Mouse (Mus musculus): ENCODE measurements at regions not wholly inside any gene's neighbourhood (a gene's known extent, or its start where the extent isn't known, plus 50 kb on each side); places are given as distances from the start of the nearest gene placed in this dataset.

DNA sequence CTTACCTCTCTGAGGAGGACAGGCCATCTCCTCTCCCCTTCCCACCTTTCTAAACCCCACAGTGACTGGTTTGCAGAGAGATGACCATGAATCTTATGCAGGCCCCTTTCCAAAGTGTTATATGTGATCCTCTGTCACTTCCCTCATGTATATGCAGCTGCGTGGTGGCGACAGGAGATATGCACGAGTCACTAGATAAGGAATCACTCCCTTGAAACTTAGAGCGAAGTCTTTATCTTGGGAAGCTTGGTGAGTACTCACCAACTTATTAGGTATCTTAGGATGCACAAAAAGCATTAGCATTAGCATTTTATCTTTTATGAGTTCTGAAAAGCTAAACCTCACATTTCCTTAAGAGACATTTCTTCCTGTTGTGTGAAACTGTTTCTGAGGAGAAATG is 421.9 kb downstream of the Tmem161b start:
- DNase-seq (ENCODE audit: low spot score in 2 of 2): no peak

DNA sequence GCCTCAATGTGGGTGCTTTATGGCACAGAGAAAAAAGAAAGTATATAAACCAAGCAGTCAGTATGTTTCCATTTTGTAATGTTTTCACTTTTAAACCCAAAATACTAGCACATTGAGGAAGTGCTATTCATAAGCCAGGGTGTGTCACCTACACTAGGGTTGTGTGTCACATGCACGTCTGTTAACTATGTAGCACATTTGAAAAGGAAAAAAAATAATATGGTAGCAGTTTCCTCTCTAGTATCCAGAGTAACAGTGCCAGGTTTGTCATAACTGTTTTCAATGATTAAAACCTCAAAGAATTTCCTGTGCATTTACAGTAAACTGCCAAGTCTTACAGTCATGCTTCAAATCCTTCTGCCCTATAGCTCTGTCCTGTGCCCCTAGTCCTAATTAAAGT is 424.8 kb downstream of the Tmem161b start:
- DNase-seq (ENCODE audit: low spot score in 2 of 2): no peak

DNA sequence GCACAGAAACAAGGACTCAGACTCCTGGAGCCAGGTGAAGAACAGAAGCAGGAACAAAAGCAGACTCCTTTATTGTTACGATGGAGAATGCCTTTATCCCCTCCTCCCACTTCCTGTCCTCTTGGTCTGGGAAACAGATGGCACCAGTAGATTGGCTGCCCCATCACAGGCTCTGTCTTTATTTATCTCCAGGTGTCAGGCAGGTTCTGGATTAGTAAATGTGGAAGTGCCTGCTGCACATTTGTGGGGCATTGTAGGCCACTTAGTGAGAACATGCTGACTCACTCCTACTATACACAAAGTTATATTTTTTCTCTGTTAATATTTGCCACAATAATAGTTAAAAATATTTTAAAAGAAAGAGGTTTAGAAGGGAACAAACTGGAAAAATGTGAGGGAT is 426.0 kb downstream of the Tmem161b start:
- DNase-seq (ENCODE audit: low spot score in 2 of 2): no peak

DNA sequence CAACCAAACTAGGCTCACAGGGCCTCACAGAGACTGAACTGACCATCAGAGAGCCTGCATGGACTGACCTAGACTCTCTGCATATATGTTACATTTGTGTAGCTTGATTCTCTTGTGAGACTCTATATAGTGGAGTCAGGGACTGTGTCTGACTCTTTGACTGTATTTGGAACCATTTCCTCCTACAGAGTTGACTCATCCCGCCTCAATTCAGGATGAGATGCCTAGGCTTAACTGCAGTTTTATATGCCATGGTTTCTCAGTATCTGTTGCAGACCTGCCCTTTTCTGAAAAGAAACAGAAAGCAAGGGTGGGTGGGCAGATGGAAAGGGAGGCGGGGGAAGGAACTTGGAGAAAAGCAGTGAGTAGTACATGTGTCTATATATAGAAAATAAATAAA is 441.9 kb downstream of the Tmem161b start:
- DNase-seq (ENCODE audit: low spot score in 2 of 2): no peak

DNA sequence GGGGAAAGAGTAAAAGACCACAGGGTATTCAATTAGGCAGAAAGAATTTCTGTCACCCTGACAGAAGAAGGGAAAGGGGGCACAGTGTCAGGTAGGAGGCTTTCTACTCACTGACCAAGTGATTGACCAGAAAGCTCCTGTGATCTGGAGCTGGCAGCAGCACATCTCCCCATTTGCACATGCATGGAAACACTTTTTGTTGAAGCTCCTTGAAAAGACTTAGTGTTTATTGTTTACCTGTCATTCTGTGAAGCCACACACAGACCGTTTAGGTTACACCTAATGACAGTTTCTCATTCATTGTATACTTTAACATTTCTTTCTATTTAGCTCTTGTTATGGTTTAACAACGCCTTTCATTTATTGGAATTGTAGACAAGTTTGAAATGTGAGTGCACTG is 458.9 kb downstream of the Tmem161b start:
- DNase-seq (ENCODE audit: low spot score in 2 of 2): no peak

DNA sequence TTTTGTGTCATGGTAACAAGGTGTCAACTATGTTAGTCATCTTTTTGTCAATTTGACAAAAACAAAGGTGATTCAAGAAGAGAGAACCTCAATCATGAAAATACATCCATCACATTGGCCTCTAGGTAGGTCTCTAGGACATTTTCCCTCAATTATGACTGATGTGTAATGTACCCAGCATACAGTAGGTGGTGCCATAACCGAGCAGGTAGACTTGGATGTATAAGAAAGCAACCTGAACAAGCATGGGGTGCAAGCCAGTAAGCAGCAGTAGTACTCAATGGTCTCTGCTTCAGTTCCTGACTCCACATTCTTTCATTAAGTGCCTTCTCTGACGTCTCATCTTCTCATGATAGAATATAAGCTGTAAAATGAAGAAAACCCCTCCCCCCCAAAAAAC is 463.8 kb downstream of the Tmem161b start:
- DNase-seq (ENCODE audit: low spot score in 2 of 2): no peak

DNA sequence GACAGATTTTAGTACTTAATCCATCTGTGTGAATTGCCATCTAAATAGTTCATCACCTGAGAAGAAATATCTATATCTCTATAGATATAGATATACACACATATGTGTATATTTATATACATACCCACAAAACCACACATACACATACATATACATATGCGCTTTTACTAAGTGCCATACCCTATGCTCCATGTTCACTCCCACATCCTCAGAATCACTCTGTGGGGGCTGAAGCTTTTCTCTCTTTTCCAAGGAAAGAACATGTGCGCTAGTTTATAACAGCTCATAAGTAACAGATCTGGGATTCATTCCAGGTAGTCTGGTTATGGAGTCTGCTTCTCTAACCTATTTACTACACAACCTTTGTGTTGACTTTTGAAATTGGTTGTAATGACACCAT is 471.4 kb downstream of the Tmem161b start:
- DNase-seq (ENCODE audit: low spot score in 2 of 2): no peak

DNA sequence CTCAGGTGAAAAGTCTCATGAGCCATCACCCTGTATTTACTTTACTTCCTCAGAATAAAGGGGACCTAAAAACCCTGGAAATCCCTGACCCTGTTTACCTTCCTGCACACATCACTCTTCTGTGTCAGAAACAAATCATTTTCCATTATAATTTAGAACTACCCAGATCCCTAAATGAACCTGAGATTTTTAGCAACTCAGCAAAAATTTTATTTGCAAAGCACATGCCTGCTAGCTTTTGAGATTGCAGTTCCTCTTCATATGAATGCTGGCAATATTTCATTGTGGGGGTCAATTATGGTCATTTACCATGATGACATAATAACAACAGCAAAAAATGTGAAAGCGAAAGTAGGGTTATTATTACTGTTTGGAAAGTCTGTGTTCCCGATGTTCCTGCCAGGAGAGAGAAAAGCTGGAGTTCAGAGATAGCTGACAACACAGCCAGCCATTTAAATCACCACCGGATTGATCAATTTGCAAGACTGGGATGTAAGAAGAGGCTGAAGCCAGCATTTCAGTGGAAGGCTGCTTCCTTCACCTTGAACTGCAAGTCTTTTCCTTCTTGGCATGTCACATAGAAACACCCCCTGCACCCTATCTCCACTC is 476.5 kb downstream of the Tmem161b start:
- DNase-seq (ENCODE audit: low spot score in 2 of 2): no peak

DNA sequence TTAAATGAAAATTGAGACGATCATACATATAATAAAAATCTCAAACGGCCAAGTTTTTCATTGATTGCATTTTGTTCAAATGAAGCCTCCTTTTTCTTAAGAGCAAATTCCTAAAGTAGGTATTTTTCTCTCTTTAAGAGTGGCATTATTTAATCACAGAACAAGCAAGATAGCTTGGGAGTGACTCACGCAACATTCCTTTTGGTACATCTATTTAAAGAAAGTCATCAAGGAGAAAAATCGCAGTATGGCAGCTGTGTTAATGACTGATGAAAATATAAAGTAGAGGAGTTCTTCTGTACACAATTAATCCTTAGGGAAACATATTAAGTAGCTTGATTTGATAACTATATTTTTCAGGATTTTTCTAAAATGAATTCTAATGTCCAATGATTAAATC is 448.0 kb upstream of the Ccnh start:
- no peak for DNase-seq (ENCODE audit: low spot score in 2 of 2)

DNA sequence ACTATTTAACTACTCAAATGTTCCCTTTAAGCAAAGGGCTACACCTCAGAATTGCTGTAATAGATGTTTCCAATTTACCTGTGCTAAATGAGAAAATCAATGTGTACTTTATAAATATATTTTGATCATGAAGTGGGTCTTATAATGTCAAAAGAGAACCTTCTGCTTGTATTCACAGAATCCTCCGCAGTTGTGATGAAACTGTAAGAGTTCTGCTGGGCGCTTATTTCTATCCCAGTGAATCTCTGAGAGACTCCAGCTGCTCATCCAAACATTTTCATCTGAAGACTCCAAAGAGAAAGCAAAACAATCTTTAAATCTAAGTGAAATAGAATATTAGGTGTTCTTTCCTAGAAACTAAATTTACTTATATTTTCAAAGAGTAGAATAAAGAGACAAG is 440.9 kb upstream of the Ccnh start:
- DNase-seq (ENCODE audit: low spot score in 2 of 2): no peak

DNA sequence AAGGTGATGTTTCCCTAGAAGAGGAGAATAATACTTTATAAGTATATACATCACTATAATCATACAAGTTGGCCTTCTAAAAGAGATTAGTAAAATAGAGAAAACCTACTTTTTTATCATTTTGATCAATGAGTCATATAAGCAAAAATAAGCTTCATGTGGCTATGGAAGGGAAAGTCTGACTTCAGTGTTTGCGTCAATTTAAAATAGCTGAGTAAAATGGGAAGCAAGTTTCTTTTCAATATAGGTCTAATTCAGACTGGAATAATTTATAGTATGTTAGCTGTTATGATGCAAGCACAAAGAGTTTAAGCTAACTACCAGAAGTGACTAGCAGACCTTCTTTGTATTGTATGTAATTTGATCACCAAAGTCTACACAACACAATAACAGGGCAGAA is 440.0 kb upstream of the Ccnh start:
- DNase-seq (ENCODE audit: low spot score in 2 of 2): no peak

DNA sequence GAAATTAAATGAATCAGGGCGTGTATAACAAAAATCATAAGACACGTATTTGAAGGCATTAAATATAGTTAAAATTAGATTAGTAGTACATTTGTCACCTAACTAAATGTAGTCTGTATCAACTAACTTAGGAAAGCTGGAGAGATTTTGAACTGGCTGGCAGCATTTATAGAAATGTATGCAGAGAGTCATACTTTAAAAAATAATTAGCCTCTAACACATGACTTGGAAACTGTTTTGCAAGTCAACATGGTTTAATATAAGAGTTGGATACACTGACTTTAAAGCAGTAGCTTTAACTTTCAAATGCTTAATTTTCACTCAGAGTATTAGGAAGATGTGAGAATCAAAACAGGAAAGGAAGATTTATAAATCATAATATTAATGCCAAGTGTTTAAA is 439.1 kb upstream of the Ccnh start:
- no peak for DNase-seq (ENCODE audit: low spot score in 2 of 2)

DNA sequence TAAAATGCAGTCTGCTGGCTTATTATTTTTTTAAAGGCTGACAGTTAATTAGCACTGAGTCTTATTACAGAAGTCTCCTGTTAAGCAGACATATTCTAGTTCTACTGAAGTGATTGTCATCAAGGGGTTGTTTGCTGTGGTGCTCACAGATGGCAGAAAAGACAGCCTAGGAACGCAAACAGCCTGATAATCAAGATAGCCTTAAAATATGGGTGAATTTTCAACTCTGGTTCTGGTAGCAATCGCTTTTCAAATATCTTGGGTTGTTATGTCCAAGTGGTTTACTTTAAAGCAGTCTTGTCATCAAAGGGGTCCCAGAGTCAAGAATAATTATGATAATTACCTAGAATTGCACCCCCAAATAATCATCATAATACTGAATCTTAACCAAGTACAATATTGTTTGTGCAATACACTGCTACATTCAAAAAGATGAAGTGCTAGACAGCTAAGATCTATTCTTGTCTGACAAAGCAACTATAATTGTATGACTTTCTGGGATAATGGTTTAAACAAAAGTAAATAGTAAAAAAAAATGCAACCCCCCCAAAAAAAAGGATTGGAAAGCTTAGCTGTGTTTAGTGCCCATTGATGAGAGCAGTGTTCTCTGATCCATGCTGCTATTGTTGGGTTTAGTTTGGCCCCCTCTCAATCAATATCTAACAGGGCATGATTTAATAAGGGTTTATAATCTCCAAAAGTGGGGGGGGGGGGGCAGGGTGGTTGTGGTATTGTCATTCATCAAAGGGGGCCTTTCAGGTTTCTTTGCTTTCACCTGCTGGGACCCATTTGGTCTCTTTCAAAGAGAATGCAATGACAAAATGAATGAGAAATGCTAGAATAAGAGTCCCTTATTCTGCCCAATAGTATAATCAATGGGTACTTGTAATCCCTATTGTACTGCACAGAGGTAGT is 437.4 kb upstream of the Ccnh start:
- no peak for DNase-seq (ENCODE audit: low spot score in 2 of 2)

DNA sequence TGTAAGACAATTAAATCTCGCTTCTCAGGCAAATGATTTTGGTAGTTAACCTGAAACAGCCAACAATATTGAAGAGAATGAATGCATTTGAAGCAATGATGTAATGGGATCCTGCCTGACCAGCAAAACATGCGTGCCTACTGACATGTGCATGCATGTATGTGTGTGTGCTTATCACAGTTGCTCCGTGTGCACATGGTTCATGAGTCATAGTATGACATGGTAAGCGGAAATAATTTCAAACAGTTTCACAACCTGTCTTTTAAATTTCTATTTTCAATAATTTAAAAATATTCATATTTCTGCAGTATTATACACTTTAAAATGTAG is 436.8 kb upstream of the Ccnh start:
- no peak for DNase-seq (ENCODE audit: low spot score in 2 of 2)

DNA sequence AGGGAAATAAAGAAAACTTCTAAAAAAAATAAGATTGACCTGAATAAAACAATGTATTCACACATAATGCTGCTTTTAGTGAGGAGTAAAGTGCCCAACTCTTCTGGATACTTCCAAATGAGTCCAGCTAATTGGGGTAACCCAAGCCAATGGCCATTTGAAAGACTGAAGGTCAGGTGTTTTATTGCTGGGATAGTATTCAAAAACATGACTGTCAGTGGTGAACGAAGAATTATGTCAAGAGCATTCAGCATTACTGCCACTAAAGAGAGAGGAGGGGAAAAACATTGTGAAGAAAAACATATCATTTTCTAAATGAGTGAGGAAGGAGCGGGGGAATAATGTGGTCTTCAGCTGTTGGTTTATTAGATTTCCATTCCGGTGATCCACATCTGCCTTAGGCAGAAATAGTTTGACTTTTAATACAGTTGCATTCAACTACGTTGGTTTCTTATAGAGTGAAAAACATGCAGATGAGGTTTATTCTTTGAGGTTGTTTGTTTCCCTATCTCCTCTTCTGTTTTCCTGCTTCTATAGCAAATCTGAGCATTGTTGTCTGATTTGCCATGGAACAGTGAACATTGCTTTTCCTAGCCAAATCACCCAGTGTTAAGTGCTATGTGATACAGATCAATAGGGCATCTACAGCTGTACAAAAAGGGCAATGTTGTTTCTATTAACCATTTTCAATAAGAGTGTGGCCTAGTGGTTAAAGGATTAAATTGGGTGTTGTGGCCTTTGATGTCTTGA is 435.3 kb upstream of the Ccnh start:
- no peak for DNase-seq (ENCODE audit: low spot score in 2 of 2)

DNA sequence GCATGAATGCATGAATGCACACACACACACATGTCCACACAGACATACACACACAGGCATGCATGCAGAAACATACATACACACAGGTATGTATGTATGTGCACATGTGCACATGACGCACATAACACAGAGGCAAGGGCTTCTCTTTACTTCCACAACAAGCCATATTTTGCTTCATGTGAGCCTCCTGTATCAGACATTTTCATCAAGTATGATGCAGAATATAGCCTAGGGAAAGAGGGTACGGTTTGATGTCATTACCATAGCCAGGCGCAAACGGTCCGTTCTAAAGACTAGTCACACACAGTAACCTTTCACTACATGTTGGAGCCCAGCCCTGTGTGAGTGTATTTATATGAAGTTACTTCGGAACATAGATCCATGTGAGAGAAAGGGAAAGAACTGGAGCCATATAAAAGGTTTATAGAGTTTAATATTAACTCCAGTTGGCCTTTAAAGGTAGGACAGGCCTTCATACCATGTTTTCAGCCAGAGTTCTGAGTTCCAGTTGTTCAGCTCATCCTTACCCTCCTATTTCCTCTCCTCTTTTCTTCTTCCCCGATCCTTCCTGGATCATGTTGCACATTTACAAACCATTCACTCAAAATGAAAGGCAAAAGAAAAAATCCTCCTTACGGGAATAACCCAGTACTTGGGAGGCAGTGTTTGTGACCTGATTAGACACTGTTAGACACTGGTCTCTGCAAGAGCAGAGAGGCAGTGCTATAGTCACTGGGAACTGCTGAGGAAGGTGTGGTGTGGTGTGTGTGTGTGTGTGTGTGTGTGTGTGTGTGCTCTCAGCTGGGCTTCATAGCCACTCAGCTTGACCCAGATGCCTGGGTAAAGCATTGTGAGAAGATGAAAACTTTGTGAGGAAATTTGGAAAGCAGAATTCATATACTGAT is 434.1 kb upstream of the Ccnh start:
- DNase-seq (ENCODE audit: low spot score in 2 of 2): no peak

DNA sequence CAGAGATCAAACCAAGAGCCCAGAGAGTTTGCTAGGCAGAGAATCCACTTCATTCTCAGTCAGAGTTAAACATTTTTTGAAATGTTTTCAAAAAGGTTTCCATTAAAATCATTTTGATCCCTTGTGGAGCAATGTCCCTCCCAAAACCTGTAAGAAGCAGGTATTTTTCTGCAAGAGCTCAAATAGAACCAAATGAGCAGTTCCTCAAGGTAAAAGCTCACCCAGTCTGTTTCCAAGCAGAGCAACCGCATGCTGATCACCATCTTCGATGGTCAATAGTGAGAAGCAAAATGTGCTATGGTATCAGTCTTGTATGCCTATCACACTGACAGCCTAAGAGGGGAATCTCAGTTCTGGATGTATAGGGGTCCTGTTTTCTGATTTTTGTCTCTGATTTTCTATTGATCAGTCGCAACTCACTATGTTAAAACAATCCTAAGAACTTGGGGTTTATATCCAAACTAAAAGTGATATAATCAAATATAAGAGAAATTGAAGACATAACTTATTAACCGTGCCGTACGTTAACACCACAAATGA is 432.3 kb upstream of the Ccnh start:
- DNase-seq (ENCODE audit: low spot score in 2 of 2): no peak

DNA sequence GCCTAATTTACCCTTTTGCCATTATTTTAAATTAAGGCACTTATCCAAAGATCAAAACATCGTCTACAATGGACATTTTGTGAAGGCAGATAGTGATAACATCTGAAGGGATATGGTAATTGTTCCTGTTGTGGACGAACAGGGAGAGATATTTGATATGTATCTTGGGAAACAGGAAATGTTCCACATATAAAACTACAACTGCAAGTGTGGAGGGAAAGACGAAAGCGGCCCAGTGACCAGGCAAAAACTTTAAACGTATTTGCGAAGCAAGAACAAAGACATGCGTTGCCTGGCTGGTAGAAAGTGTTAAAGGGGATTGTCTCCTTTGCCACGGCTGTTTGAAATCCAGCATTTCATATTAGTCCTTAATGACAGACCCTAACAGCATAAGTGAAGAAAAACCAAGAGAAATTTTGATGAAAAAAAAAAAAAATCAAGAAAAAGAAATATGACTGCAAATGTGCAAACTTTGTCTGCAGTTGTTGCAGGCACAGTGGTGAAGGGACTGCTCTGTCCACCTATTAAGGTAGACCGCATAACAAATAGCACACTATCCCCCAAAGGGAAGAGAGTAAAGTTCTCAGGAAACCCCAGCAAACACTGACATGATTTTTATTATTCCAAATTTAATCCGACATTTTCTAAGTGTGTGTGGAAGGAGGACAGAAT is 431.2 kb upstream of the Ccnh start:
- no peak for DNase-seq (ENCODE audit: low spot score in 2 of 2)

DNA sequence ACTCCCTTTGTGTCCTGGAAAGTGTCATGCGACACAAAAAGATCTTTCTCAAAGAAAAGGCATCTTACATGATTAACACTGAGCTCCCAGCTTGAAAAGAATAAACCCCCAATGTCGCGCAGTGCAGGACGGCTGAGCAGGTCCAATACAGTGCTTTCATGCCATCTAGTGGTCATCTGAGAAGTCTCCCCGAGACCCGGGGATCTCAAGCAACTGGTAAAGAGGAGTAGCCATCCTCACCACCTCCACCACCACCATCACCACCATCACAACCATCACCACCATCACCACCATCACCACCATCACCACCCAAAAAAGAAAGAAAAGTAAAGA is 430.7 kb upstream of the Ccnh start:
- peak; percentile 3 to 39 for DNase-seq (ENCODE audit: low spot score in 2 of 2)

DNA sequence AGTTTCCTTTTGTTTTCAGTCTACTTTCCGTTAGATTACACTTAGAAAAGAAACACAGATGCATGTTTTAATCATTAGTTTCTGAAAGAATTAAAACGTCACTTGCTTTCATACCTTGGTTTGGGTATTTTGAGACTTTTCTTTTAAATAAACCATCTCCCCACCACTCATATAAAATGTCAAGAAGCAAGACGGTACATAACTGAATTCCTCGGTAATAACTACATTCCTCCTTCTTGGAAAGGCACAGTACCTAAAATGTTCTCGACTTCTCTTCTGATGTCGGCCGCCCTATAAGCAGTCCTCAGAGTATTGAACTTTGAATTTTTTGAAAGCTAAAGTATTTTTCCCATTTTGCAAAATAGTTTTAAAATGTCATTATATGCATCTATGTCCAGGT is 430.1 kb upstream of the Ccnh start:
- DNase-seq (ENCODE audit: low spot score in 2 of 2): no peak

DNA sequence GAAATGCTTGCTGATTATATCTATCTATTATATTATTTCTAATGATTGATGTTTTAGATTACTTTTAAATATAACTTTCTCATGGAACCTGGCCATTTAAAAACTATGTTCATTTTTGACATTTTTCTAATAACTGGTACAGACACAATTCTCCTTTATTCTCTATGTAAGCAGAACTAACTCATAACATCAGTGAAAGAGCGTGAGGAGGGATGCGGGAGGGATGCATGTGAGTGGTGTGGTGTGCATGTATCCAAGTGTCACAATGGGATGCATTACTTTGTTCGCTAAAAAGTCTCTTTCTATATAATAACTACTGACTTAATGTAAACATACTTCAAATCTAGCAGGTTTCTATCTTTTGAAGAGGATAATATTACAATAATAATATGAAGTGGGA is 428.7 kb upstream of the Ccnh start:
- DNase-seq (ENCODE audit: low spot score in 2 of 2): no peak
